Mouse (Mus musculus) midbrain, postnatal 0 days (tissue): ENCODE measurements around the gene Tlk1. TPM values are rescaled to one million over a fixed set of nuclear protein-coding genes. Genes with fewer than 3 reads are reported as not detected.

Experiments
- ATAC-seq: fragments of 200-750 bp; cut with Nextera tagmentation; 2 replicates; pipeline ENCODE4 v1.8.0; 2017; ENCODE audit warnings: moderate number of reproducible peaks, mild to moderate bottlenecking, moderate TSS enrichment, moderate library complexity; ENCODE audit not compliant: low FRiP score
- DNase-seq: peaks from one replicate; pipeline ENCODE4 v3.0.0-alpha.2; 2015; ENCODE audit warnings: low spot score
- H3K27ac ChIP-seq: fragments of 300-500 bp; sonication (generic); 2 replicates; pipeline ENCODE4 v1.5.1; 2014; ENCODE audit warnings: low read depth, mild to moderate bottlenecking, low read length, mixed read lengths
- H3K27me3 ChIP-seq: fragments of 300-500 bp; sonication (generic); 2 replicates; pipeline ENCODE4 v1.6.1; 2014; ENCODE audit warnings: low read length, control low read depth, mixed read lengths; ENCODE audit not compliant: insufficient read depth
- H3K36me3 ChIP-seq: fragments of 300-500 bp; sonication (generic); 2 replicates; pipeline ENCODE4 v1.6.1; 2014; ENCODE audit warnings: low read length, control low read depth, mixed read lengths; ENCODE audit not compliant: insufficient read depth
- H3K4me1 ChIP-seq: fragments of 300-500 bp; sonication (generic); 2 replicates; pipeline ENCODE4 v1.6.1; 2014; ENCODE audit warnings: mild to moderate bottlenecking, control low read depth, antibody characterized with exemption, low read length, mixed read lengths; ENCODE audit not compliant: insufficient read depth
- H3K4me2 ChIP-seq: fragments of 300-500 bp; sonication (generic); 2 replicates; pipeline ENCODE4 v1.6.1; 2014; ENCODE audit warnings: low read depth, mild to moderate bottlenecking, low read length, mixed read lengths; ENCODE audit not compliant: poor library complexity, severe bottlenecking
- H3K4me3 ChIP-seq: fragments of 300-500 bp; sonication (generic); 2 replicates; pipeline ENCODE4 v1.5.1; 2014; ENCODE audit warnings: low read depth, mild to moderate bottlenecking, low read length, moderate library complexity
- H3K9ac ChIP-seq: fragments of 300-500 bp; sonication (generic); replicated peaks from 2 replicates; pipeline ENCODE4 v1.6.1; 2014; ENCODE audit warnings: mild to moderate bottlenecking, low read length, moderate library complexity, mixed read lengths; ENCODE audit not compliant: poor library complexity, severe bottlenecking
- H3K9me3 ChIP-seq: fragments of 300-500 bp; sonication (generic); 2 replicates; pipeline ENCODE4 v1.6.1; 2016; ENCODE audit warnings: low read length, control low read depth
- CTCF ChIP-seq: IDR thresholded peaks from 2 replicates; pipeline ENCODE4 v1.5.1; 2016; ENCODE audit warnings: antibody characterized with exemption, mild to moderate bottlenecking
- WGBS: fragments of 180-500 bp; shearing (Covaris S2); extraction: QIAGEN DNeasy Blood & Tissue Kit; methylation state at CpG from one replicate; pipeline ENCODE4 v1.1.7; 2014; 5-methylcytosine and 5-hydroxymethylcytosine counted together
- polyA plus RNA-seq: library from polyadenylated mRNA; unstranded; fragments of >200 nt; fragmentation: Nextera tagmentation; extraction: Ambion mirVana; gene quantifications from 2 replicates; pipeline ENCODE4 v1.2.1, GENCODE M21; 2015
- total RNA-seq: library from RNA; depleted of rRNA; stranded (reverse); fragments of >200 nt; gene quantifications from 2 replicates; pipeline ENCODE4 v1.2.3, GENCODE M21; 2014

The Tlk1 gene
- total and polyA plus RNA-seq, 2 experiments from 2014 or later: 22.1 to 25.0 TPM

- 38% methylated on average over 12 of the region's 12 CpGs for WGBS
- no peak overlapping the region for H3K4me2 ChIP-seq
- ATAC-seq: no peak
- H3K9me3 ChIP-seq: no peaks in the 10 kb centered on the region
- no peak for DNase-seq
- H3K9ac ChIP-seq: no peak overlapping the region
- H3K4me3 ChIP-seq: no peak overlapping the region
- no peaks in the 10 kb centered on the region for H3K4me1 ChIP-seq
- no peaks in the 10 kb centered on the region for H3K36me3 ChIP-seq
- TF ChIP-seq CTCF: no peak
- no peaks in the 10 kb centered on the region for H3K27me3 ChIP-seq
- no peak overlapping the region for H3K27ac ChIP-seq
Observed at GRCm38 (mm10) chr2:70838536-70839216, 13.1 kb upstream of the Tlk1 start.

DNA sequence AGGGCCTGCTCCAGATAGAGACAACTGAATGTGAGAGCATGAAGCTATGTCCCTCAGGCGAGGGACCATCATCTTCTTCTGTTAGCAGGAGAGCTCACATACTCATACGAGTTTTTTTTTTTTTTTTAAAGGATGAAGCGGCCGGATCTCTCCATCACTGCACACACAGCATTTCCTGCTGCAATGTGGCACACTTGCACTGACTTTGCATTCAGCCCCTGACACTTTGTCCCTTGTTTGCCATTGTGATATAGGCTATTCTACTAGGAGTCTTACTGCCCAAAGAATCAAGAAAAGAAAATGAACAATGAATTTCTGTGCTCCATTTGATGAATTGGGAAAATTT, 10.8 kb upstream of the Tlk1 start:
- Histone ChIP-seq H3K36me3 (no peaks in the 10 kb centered on the region), H3K27me3 (no peaks in the 10 kb centered on the region), H3K4me2 (no peak overlapping the region), H3K9me3 (no peaks in the 10 kb centered on the region), H3K4me3 (no peak overlapping the region), H3K9ac (no peak overlapping the region), H3K27ac (no peak overlapping the region), H3K4me1 (no peaks in the 10 kb centered on the region)
- WGBS: 58% methylated on average over 4 of the region's 4 CpGs
- no peak for TF ChIP-seq CTCF
- ATAC-seq: no peak
- DNase-seq: no peak

DNA sequence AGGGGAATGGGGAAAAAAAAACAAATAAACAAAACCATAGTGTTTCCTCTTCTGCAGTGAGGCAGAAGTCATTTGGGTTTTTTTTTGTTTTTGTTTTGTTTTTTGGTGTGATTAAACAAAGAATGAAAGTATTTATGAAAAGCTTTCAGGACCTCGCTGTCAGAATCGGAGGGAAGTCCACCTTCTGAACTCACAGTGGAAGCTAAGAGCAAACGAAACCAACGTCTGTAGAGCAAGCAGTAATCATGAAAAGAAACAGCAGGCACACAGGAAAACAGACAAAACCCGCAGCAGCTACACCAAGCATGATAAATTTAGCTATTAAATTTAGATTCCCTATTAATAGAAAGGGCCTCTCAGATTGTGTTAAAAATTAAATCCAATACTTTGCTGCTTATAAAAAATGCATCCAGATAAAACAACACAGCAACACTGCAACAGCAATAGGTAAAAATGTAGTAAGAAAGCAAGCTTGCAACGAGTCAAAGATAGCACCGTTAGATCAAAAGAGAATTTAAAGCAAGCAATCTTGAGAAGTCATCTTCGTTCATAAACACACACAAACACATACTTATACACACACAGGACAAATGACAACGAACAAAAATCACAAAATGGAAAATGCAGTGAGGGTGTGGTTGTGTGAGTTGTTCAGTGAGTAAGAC, 10.2 kb upstream of the Tlk1 start:
- no peaks in the 10 kb centered on the region for H3K4me1 ChIP-seq
- no peak overlapping the region for H3K4me2 ChIP-seq
- TF ChIP-seq CTCF: no peak
- H3K36me3 ChIP-seq: no peaks in the 10 kb centered on the region
- no peak overlapping the region for H3K27ac ChIP-seq
- H3K27me3 ChIP-seq: no peaks in the 10 kb centered on the region
- 68% methylated on average over 9 of the region's 9 CpGs for WGBS
- no peak overlapping the region for H3K9ac ChIP-seq
- H3K9me3 ChIP-seq: no peaks in the 10 kb centered on the region
- ATAC-seq (no peak), DNase-seq (no peak)
- H3K4me3 ChIP-seq: no peak overlapping the region

GRCm38 (mm10) chr2:70835209-70835608, 9.7 kb upstream of the Tlk1 start:
- DNase-seq: no peak
- H3K4me1 ChIP-seq: no peaks in the 10 kb centered on the region
- ATAC-seq: no peak
- TF ChIP-seq CTCF: no peak
- H3K9ac ChIP-seq: no peak overlapping the region
- WGBS: 84% methylated on average over 2 of the region's 2 CpGs
- H3K27me3 ChIP-seq: no peaks in the 10 kb centered on the region
- no peak overlapping the region for H3K27ac ChIP-seq
- H3K36me3 ChIP-seq: no peaks in the 10 kb centered on the region
- no peak overlapping the region for H3K4me3 ChIP-seq
- H3K4me2 ChIP-seq: no peak overlapping the region
- H3K9me3 ChIP-seq: no peaks in the 10 kb centered on the region

DNA sequence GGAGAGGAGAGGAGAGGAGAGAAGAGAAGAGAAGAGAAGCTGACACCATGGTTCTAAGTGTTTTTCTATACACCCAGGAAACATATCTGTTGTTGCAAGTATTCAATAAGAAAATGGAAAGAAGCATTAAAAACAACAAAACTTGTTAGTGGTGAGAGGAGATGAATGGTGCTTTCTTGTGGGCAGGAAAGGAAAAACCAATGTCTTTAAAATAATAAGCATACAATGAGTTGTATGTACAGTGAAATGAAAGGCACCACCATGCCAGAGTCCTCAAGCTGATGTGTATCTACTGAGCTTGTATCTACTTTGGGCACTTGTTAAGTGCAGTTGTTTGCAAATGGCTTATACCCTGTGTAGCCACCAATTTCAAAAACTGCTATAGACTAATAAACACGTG, 7.7 kb upstream of the Tlk1 start:
- TF ChIP-seq CTCF: no peak
- DNase-seq (no peak), ATAC-seq (no peak)
- Histone ChIP-seq H3K36me3 (no peaks in the 10 kb centered on the region), H3K4me2 (no peak overlapping the region), H3K9ac (no peak overlapping the region), H3K27me3 (no peaks in the 10 kb centered on the region), H3K27ac (no peak overlapping the region), H3K4me3 (no peak overlapping the region), H3K9me3 (no peaks in the 10 kb centered on the region), H3K4me1 (no peaks in the 10 kb centered on the region)
- WGBS: 59% methylated on average over 1 of the region's 1 CpGs

DNA sequence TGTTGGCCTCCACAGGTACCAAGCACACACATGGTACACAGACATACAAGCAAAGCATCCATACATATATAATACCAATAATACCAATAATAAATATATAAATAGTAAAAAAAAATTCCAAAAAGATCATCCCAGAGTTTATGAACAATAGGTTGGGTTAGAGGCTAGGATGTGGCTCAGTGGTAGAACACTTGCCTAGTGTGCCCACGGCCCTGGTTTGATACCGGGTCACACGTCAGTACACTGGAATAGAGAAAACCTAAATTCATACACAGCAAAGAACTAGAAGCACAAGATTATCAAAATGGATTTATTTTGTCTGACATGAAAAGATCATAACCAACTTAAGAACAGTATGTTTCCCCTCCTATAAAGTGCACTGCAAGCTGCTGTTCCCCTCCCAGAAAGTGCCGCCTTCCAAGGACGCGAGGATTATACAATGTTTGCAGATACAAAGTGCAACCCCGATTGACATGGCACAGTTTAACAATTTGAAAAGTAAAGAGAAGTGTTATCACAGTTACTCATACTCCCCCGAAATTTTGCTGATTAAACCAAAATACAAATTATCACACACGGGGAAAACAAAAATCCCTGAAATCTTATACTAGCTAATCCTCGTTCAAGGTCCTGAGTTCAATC, 6.3 kb upstream of the Tlk1 start:
- ATAC-seq (no peak), DNase-seq (no peak)
- no peaks in the 10 kb centered on the region for H3K9me3 ChIP-seq
- H3K9ac ChIP-seq: no peak overlapping the region
- H3K27me3 ChIP-seq: no peaks in the 10 kb centered on the region
- no peak for TF ChIP-seq CTCF
- H3K27ac ChIP-seq: no peak overlapping the region
- H3K36me3 ChIP-seq: no peaks in the 10 kb centered on the region
- H3K4me1 ChIP-seq: no peaks in the 10 kb centered on the region
- no peak overlapping the region for H3K4me3 ChIP-seq
- WGBS: 87% methylated on average over 10 of the region's 10 CpGs
- H3K4me2 ChIP-seq: no peak overlapping the region
